Mouse (Mus musculus) cerebellum, adult 11-12 months (tissue): ENCODE results near the gene Pycr2.
A peak's percentile ranks its signal among the peaks of the same experiment; 100 is the strongest.

Experiments
- DNase-seq: peaks from one replicate; pipeline ENCODE4 v3.0.0; 2022

The Pycr2 gene

GRCm38 (mm10) chr1:180942166-180943031, 38.3 kb downstream of the Pycr2 start, which contains the start of gene Tmem63a:
TSS of gene Tmem63a (plus strand) at chr1:180942344.
- DNase-seq, result peak; percentile 6

- no peak for DNase-seq
These were observed 39.0 kb downstream of the Pycr2 start for GRCm38 (mm10) chr1:180943032-180943644.

GRCm38 (mm10) chr1:180943896-180944295, 39.8 kb downstream of the Pycr2 start:
- DNase-seq, result no peak

- DNase-seq, result no peak
These were observed 40.5 kb downstream of the Pycr2 start for GRCm38 (mm10) chr1:180944553-180944952.

GRCm38 (mm10) chr1:180945001-180945980, 41.2 kb downstream of the Pycr2 start:
- peak; percentile 9 for DNase-seq

GRCm38 (mm10) chr1:180946448-180946847, 42.4 kb downstream of the Pycr2 start:
- DNase-seq, result no peak

GRCm38 (mm10) chr1:180952085-180952746, 48.1 kb downstream of the Pycr2 start:
- no peak for DNase-seq

GRCm38 (mm10) chr1:180952808-180953207, 48.7 kb downstream of the Pycr2 start:
- DNase-seq, result no peak

GRCm38 (mm10) chr1:180956401-180956800, 52.3 kb downstream of the Pycr2 start:
- DNase-seq, result no peak

GRCm38 (mm10) chr1:180956973-180957381, 52.9 kb downstream of the Pycr2 start:
- DNase-seq, result no peak
